Mouse (Mus musculus) right cerebral cortex, adult 18-20 months (tissue): ENCODE measurements around the gene Phf5a.

Experiments used
- DNase-seq: peaks from one replicate; pipeline ENCODE4 v3.0.0; 2022; ENCODE audit warnings: mixed read lengths

Gene Phf5a

DNA sequence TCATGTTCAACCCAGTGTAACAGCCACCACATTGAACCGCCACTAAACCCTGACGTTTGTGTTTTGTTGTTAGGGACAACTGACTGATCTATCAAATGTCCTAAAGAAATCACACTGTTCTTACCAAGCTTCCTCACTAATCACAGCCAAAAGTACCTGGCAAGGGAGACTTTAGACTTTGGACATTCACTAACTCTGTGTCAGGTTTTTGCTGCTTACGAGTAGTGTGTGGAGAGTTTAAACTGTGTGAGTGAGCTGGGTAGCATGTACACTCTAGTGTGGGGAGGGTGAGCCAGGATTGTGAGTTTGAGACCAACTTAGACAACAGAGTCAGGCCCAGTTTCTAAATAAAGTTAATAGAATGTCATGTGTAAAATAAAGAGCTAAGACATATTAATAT lies 10.6 kb upstream of the Phf5a start:
- DNase-seq = no peak

DNA sequence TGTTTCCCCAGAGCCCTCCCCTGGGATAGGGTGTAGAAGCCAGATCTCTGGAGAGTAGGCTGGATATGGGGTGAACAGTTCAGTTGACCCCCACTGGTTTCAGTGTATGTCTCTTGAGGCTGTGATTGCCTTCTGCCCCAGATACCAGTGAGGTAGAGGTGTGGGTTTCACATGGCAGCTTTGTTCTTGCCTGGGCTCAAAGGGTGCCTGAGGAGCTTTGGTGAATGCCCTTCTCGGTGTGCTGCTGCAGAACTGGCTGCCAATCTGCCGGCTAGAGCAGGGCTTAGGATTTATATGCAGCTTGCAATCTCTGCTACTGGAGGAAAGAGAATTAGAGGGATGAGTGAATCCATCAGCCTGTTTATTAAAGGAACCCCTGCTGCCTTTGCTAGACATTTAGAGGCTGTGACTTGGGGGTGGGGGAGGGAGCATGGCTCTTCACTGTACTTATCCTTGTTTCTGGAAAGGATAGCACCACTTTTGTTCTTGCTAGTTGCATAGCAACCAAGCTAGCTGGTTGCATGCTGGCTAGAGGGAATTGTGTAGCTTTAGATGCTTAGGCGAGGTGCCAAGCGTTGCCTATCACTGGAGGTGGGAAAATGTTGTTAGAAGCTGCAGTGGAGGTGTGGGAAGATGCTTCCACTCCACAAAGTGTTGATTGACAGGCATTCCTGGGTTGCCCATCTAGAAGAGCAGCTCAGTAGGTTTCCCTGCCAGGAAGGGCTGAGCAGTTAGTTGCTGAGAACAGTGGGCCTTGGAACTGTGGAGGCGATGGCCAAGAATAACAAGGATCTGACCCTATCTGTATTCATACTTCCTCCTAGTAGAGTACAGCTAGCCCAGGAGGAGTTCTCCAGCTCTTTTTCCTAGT lies 8.1 kb upstream of the Phf5a start:
- peak; percentile 91 for DNase-seq

GRCm38 (mm10) chr15:81872262-81873136 lies 788 bp upstream of the Phf5a start, which contains the start of gene Aco2:
TSS of gene Aco2 (plus strand) at chr15:81872309.
- DNase-seq = peak; percentile 99

- DNase-seq = no peak
Observed at GRCm38 (mm10) chr15:81869985-81870384, 1.7 kb downstream of the Phf5a start.

DNA sequence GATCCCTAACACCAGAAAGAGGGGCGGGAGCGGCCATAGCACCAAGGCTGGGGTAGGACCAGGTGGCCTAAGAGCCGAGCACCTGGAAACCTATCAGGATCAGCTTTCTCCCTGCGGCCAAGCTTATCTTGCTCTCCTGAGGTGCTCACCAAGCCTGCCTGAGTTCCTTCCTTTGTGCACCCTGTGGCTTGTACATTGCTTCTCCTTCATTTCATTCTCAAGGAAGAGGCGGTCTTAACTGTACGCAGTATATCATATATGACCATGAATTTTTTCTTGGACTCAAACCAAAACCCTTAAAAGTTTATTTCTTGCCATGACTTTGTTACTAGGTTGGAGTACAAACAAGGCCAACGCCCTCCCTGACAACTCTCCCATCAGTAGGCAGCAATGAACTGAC lies 7.5 kb downstream of the Phf5a start:
- no peak for DNase-seq

DNA sequence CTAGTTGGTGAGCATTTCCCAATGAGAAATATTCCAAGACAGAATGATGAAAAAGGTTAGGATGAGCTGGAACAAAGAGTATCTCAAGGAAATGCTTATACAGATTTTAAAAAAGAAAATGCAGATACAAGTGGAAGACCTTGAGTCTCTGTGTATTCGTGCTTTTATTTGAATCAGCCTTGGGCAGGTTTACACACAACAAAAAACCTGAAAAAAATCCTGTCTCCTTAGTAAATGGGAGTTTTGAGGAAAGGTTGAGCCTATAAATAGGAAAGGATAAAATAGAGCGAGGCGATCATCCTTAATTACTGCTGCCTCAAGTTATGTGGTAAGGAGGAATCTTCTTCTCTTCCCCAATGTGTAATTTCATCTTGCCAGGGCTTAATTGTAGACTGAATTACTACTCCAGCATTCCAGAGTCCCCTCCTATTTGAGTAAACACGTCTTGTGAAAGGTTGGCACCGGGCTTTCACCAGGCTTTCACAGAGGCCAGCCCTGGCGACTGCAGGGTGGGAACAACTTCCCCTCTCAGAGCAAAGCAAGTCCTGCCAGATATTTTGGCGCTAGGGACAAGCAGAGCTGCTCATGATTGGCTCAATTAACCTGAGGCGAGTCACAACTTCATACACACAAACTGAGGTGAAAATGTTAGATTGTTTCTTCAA lies 11.1 kb downstream of the Phf5a start:
- DNase-seq = no peak

GRCm38 (mm10) chr15:81859330-81860255 lies 12.1 kb downstream of the Phf5a start:
- peak; percentile 94 for DNase-seq

- DNase-seq = peak; percentile 72
Observed at GRCm38 (mm10) chr15:81858517-81859329, 13.0 kb downstream of the Phf5a start, which contains the start of gene Tob2. TSS of gene Tob2 (minus strand) at chr15:81858796.

DNA sequence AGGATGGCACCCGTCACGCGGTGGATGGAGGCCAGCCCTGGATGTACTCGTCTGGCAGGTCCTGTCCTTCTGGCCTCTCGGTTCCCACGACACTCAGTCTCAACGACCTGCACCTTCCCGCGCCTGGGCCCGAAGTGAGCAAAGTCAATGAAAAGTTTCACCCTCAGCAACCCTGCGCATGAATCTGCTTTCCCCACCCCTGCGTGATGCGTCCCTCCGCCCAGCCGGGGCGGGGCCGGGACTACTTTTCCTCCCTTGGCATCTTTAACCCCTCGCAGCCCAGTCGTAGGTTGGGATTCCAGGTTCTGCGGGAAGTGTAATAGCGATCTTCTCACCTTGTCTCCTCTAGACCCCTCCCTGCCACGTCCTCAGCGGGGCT lies 13.6 kb downstream of the Phf5a start:
- DNase-seq = peak; percentile 93

DNA sequence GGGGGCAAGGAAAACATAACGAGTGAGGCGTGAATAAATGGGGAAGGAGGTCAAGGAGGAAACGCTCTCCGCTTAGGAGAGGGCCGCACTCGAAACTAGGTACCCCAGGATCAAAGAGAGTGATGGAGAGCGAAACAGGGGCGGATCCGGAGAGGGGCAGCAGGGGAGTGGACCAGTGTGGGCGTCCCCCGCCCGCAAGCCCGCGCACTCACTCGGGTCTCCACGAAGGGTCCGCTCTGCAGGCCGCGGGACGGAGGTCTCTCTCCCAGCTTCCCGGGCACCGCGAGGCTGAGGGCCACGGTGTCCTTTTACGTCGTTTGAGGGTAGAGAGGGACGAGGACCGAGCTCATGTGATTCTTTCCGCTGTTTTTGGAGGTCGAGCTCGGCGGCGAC lies 14.0 kb downstream of the Phf5a start:
- DNase-seq = no peak

DNA sequence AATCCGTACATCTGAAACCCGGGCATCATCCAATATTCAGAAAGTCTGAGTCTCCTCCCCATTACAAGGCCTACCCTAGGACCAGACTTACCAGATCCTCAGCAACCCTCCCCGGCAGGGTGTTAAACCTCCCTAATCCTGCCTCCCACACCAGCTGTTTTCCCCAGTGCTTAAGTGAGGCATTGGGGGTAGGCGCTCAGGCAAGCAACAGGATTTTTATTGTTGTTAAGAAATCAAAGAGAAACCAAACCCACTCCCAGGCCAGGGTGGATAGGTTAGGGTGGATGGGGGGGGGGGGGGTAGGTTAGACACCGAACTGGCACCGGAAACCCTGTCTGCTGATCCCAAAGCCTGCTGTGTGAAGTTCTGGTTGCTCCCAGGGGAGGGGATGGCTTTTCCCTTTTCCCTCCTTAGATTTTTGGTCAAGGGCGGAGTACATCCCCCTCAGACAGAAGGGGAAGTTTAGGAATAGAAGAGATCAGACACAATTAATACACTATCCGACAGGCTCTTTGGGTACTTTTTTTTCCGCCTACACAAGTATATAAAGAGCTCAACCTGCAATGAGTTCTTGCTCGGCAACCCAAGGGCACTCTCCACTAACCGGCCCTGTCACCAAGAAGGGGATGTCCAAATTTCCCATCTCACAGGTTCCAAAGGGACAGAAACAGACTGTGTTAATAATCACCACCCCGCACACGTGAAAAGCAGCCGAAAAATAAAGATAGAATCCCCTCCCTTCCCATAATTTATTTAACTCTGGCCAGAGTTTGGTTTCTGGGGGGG lies 14.6 kb downstream of the Phf5a start:
- DNase-seq = no peak

DNA sequence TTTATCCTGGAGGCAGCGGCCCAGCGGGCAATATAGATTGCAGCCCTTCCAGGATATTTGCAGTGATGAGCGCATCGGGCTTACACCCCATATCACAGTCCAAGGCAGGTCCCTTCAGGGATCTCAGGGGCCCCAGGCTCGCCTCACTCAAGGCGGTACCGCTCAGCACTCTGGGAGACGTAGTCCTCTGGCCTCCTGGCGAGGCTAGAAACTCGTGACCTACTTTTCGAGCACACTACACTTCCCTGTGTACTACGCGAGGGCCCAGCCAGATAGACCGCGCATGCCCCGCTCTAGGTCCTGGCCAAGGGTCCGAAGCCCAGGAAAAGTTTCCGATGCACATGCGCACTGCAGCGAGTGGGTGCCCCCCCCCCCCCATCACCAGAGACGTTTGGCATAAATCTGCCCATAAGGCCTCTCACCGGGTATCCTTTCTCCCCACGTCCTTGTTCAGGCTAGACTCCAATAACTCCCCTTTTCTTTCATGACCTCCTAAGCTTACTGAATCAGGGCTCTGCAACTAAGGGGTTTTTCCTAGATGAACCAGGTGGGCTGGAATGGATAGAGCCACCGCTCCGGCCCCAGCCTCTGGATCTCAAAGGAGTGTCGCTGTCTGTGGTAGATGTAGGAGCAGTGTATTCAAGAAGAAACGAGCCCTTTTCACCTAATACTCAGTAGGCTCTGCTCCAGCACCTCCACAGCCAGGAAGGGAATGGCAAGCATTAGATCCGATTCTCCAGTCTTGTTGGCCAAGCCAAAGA lies 15.5 kb downstream of the Phf5a start:
- DNase-seq = peak; percentile 94

DNA sequence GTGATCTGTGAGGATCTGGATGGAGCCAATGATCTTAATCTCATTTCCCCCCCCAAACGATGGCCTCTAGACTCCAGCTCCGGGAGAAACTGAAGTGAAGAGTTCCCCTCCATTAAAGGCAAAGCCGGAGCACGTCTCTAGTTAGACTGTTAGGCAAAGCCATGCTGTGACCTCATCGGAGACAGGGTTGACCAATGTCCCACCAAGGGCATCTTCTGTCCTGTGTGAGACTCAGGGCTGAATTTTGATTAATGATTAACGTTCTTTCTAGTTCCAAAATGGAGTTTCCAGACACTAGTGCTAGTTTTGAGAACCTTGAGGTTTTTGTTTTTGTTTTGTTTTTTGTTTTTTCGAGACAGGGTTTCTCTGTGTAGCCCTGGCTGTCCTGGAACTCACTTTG lies 18.6 kb downstream of the Phf5a start:
- no peak for DNase-seq

- DNase-seq = no peak
Observed at GRCm38 (mm10) chr15:81852411-81853000, 19.2 kb downstream of the Phf5a start.

- no peak for DNase-seq
Observed at GRCm38 (mm10) chr15:81851375-81851774, 20.3 kb downstream of the Phf5a start.

DNA sequence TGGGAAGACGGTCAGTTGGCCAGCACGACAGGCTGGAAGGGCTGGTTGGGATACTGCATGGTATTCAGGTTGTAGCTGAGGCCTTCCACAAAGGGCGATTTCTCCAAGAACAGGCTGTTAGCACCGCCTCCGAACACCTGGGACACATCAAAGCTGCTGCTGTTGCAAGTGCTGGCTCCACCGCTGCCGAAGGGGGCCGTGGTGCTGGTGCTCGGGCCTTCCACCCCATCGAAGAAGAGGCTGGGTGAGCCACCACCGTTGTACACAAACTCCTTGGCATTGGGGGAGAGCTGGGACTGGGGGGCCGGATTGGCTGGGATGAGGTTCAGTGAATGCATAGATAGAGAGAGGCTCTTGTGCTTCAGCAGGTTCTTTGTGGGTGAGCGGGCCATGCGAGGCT lies 21.0 kb downstream of the Phf5a start:
- no peak for DNase-seq

GRCm38 (mm10) chr15:81849104-81849503 lies 22.6 kb downstream of the Phf5a start:
- DNase-seq = no peak

GRCm38 (mm10) chr15:81848301-81848700 lies 23.4 kb downstream of the Phf5a start:
- no peak for DNase-seq

DNA sequence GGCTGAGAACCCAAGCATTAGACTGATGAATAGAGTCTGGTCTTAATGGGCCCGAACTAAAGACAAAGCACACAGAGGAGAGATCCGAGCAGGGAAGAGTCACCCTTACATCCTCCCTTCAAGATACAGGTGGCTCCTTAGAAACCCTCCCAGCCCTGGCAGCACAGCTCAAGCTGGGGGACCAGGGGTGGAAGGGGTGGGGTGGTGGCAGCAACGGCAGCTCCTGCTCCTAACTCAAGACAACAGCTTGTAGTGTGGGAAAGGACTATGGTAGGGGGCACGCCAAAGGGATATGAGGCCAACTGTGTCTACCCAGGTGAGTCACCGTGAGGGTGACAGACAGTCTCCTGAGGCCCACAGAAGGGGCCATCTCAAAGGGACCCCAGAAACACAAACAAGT lies 23.9 kb downstream of the Phf5a start:
- no peak for DNase-seq
